Mouse (Mus musculus) cerebellum, adult 8-10 months (tissue): ENCODE data around the gene Dnah17.

Experiments used
- DNase-seq: peaks from one replicate; pipeline ENCODE4 v3.0.0; 2022

Dnah17 gene

DNA sequence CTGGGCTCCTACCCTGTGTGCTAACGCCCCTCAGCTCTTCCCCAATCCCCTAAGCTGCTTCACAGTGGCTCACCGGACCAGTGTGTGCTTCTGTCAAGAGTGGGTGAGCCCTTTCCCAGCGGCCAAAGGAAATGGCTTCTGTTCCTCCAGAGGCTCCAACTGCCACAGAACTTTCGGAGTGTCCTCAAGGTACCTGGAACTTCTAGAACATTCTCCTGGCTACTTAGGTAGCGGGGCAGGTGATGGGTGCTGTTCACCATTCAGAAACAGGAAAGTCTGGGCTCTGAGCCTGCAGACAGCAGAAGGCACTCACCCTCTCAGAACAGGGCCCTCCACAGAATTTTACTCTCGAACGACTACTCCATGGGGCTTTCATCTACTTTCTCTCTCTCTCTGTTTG is at the start of gene Dnah17:
Dnah17 (minus strand) TSS at position 101 of the 400 bp plus-strand sequence.
- DNase-seq, result no peak

DNA sequence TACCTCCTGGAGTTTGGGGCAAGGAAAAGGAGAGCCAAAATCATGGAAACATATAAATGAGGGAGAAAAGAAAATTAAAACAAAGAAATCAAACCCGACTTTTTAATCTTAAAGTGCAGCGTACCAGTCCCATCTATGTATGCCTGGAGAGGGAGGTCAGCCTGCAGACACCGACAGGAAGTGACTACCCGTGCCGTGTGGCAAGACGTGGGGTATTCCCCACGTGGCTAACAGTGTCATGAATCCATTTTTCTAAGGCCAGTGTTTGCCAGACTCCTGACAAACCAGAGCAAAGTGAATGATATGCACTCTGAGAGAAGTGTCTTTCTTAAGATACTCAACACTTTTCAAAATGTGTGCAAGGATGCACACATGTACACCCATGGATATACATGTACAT is 49.8 kb upstream of the Dnah17 start:
- no peak for DNase-seq

DNA sequence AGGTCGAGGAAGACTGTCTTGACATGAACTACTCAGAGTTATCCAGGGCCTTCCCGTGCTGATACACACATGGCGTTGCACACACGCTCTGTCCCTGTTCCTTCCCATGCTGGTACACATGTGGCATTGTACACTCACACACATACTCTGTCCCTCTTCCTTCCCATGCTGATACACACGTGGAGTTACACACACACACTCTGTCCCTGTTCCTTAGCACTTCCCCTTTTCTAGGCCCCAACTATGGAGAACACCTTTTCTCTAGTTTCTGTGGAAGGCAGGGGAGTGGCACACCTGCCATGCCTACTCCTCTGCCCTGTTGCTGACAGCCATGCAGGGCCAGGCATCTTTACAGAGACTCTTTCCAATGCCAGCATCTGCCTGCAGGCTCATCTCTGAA is 47.8 kb upstream of the Dnah17 start:
- no peak for DNase-seq

DNA sequence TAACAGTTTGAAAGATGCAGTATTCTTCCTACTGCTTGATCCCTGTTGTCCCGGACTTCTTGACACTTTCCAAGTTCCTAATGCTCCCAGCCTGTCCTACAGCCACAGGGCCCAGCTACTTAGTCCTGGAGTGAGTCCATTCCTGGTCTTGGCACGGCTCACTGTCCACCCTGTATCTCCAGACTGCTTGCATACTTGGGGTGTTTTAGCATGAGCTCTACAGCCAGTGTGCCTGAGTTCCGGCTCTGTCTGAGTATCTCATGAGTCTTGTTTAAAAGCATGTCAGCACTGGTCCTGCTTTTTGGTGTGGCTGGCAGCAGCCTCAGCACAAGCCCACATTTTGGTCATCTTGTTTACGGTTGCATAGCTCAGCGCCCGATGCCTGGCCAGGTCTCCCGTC is 44.3 kb upstream of the Dnah17 start:
- DNase-seq, result no peak

DNA sequence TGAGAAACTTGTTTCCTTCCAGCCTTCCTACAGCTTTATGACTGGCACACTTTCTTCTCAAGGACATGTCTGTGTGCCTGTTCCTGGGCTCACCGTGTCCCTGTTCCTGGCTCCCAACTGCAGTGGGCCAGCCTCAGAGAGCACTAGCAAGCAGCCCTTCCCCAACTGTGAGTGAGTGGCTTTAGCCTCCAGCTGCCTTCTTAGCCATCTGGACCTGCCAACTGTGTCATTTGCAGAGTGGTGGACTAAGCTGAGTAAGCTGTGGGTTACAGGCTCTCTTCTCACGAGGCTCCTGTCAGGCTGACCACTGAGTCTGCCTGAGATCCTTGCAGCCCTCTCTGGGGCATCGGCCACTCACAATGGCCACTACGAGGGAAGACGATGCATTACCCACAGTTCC is 42.3 kb upstream of the Dnah17 start:
- no peak for DNase-seq

- DNase-seq, result peak; percentile 59
Observed at GRCm38 (mm10) chr11:118170333-118170732, 39.9 kb upstream of the Dnah17 start.

- no peak for DNase-seq
Observed at GRCm38 (mm10) chr11:118168714-118169113, 38.3 kb upstream of the Dnah17 start.

DNA sequence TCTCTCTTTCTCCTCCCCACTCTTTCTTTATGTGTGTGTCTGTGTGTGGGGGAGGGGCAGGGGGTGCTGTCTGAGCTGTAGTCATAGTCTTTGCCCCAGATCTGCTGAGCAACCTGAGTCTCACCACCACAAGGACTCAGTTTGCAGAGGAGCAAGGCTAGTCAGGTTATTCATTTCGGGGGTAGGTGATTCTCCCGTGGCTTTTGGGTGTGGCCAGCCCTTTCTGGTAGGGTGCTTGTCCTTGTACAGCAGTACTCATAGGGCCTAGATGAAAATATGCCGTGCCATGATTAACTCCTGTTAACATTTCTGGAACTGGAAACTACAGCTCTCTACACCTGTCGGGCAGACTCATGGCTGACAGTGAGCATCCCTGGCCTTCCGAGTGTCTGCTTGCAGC is 36.2 kb upstream of the Dnah17 start:
- no peak for DNase-seq

GRCm38 (mm10) chr11:118165681-118166080 is 35.2 kb upstream of the Dnah17 start:
- DNase-seq, result no peak

- DNase-seq, result peak; percentile 78
Observed at GRCm38 (mm10) chr11:118164566-118164965, 34.1 kb upstream of the Dnah17 start.

DNA sequence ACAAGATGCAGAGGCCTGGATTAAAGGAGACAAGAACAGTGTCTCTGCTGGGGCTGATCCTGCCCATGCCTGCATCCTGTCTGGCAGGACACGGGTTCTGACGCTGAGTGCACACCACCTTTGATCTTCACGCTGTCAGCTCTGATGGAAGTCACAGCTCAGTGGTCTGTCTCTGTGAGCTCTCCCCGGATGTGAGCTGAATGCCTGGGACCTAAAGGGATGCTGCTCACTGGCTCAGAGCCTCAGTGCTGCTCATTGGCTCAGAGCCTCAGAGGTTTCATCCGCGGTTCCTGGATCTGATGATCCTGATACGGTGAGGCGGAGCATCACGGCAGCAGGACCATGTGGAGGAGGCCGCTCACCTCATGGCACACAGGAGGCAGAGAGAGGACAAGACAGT is 31.8 kb upstream of the Dnah17 start:
- no peak for DNase-seq

GRCm38 (mm10) chr11:118161240-118161639 is 30.8 kb upstream of the Dnah17 start:
- DNase-seq, result no peak

- DNase-seq, result no peak
Observed at GRCm38 (mm10) chr11:118160763-118161162, 30.3 kb upstream of the Dnah17 start.

GRCm38 (mm10) chr11:118158753-118159152 is 28.3 kb upstream of the Dnah17 start:
- no peak for DNase-seq

- DNase-seq, result no peak
Observed at GRCm38 (mm10) chr11:118156480-118157060, 26.1 kb upstream of the Dnah17 start.

GRCm38 (mm10) chr11:118152964-118153363 is 22.5 kb upstream of the Dnah17 start:
- no peak for DNase-seq

GRCm38 (mm10) chr11:118151423-118152180 is 21.2 kb upstream of the Dnah17 start:
- no peak for DNase-seq

DNA sequence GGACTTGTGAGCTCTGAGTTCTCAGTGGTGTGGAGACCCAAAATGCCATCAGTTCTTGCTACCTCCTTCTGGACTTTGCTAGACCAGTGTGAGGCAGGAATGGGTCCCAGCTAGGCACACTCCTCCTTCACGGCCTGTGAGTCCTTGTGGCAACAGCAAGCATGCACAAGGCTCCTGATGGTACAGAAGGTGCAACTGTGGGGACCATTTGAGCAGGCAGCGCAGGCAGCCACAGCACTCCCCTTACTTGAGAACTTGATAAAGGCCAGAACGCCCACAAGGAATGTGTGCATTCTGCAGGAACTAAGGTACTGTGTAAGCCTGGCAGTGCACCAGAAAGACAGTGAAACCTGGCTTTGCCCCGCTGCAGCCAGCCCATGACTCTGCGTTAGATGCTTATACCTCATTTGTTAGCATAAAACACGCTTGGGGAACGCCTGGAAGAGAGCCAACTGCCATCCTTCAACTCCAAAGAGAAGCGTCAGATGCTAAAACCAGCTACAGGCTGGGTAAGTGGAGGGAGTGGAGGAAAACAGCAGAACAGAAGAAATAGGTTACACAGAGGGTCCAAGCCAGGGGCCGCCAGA is 19.8 kb upstream of the Dnah17 start:
- DNase-seq, result no peak

- no peak for DNase-seq
Observed at GRCm38 (mm10) chr11:118147877-118148637, 17.6 kb upstream of the Dnah17 start.

- DNase-seq, result no peak
Observed at GRCm38 (mm10) chr11:118146446-118146845, 16.0 kb upstream of the Dnah17 start.

DNA sequence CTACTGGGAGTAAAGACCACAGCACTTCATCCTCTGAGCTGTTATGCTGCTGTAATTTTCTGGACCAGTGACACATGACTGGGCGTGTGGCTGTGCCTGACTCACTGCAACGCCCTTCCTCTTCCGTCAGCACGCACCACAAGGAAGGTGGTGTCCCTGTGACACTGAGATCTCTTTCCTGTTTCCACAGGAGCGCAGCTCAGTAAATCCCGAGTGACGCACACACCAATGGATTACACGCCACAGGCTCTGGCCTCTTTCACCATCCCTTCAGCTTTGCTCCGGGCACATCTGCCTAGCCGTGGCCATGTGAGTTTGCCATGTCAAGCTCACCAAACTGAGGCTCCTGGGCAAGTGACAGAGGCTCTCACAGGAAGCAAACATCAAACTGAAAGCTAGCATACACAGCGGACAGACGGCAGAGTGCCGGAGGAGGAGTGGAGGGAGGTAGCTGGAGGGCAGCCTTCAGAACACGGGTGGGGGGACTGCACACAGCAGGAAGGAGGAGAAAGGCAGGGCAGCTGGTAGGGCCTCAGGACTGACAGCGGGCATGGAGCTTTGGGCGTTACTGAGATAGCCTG is 15.4 kb upstream of the Dnah17 start:
- no peak for DNase-seq

DNA sequence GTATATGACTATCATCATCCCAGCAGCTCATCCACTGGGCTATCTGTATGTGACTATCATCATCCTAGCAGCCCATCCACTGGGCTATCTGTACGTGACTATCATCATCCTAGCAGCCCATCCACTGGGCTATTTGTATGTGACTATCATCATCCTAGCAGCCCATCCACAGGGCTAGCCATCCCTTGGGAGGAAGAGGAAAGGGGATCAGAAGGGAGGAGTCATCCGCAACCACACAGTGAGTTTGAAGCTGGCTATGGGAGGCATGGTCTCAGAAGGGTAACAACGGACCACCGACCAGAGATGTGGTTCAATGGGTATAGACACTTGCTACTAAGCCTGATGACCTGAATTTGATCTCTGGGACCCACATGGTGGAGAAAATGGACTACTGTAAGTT is 14.7 kb upstream of the Dnah17 start:
- DNase-seq, result no peak

- DNase-seq, result no peak
Observed at GRCm38 (mm10) chr11:118143731-118144130, 13.3 kb upstream of the Dnah17 start.
